ENCODE assay signal across 8 mouse cellular contexts in genomic region chr9:56417948-56418737, GRCm38 (mm10). TPM values are rescaled to one million over a fixed set of nuclear protein-coding genes. Genes with fewer than 3 reads are reported as not detected.
DNase-seq lines count a peak whose midpoint lies in the region; ATAC-seq lines count a peak whose summit lies in the region.

Gene Peak1 (minus strand): TSS chr9:56418067.
Gene Hmg20a (plus strand): TSS chr9:56418609.

- peak within 1 kb of the TSS; percentile 84 for H3K4me2 ChIP-seq in hindbrain, embryonic 16.5 days (ENCODE audit: low read length)

- no peaks in the 10 kb centered on the region for H3K27me3 ChIP-seq in hindbrain, embryonic 16.5 days (replicated peaks; ENCODE audit: control insufficient read depth, insufficient read depth, low read length)

- peaks cover 88% of the 10 kb centered on the region for H3K79me2 ChIP-seq in macrophage (ENCODE audit: inconsistent target)

- H3K27ac ChIP-seq in hindbrain, embryonic 16.5 days (ENCODE audit: low read depth, low read length) = peak within 1 kb of the TSS; percentile 91
- H3K27ac ChIP-seq in macrophage = peak within 1 kb of the TSS; percentile 91

- ATAC-seq in hindbrain, embryonic 16.5 days = peak; percentile 97

- H3K9ac ChIP-seq in hindbrain, embryonic 16.5 days (ENCODE audit: low read depth, low read length) = peak within 1 kb of the TSS; percentile 84

- peaks cover 22% of the 10 kb centered on the region for H3K4me1 ChIP-seq in hindbrain, embryonic 16.5 days (ENCODE audit: control insufficient read depth, insufficient read depth, low read depth, low read length)

- H3K4me3 ChIP-seq in hindbrain, embryonic 16.5 days (ENCODE audit: low read length) = peak within 1 kb of the TSS; percentile 82
- peak within 1 kb of the TSS; percentile 88 for H3K4me3 ChIP-seq in macrophage (ENCODE audit: inconsistent target)

- no peaks in the 10 kb centered on the region for H3K36me3 ChIP-seq in hindbrain, embryonic 16.5 days (ENCODE audit: control insufficient read depth, insufficient read depth, low read length)
- H3K36me3 ChIP-seq in macrophage (ENCODE audit: inconsistent target) = no peaks in the 10 kb centered on the region

- under 1% methylated on average over 56 of the region's 59 CpGs for WGBS in hindbrain, embryonic 16.5 days
- under 1% methylated on average over 56 of the region's 59 CpGs for WGBS in macrophage (ENCODE audit: missing documents)

- no peaks in the 10 kb centered on the region for H3K9me3 ChIP-seq in hindbrain, embryonic 16.5 days (ENCODE audit: control insufficient read depth, low read length)

- DNase-seq in WW6 (ENCODE audit: low read depth, low spot score) = peak; percentile 99
- DNase-seq in cerebellum, postnatal 4 days (ENCODE audit: low spot score in 2 of 2) = peak; percentile 99
- DNase-seq in gastrocnemius, adult 18-20 months (ENCODE audit: low spot score) = peak; percentile 100
- peak; percentile 99 to 100 for DNase-seq in left cerebral cortex, adult 18-20 months (ENCODE audit: low spot score in 2 of 2)
- peak; percentile 100 for DNase-seq in right cerebral cortex, adult 18-20 months
- peak; percentile 99 for DNase-seq in urinary bladder, postnatal 10 days (ENCODE audit: low spot score)

RNA-seq across cellular contexts. Expression of gene Peak1, which starts in this region (rescaled TPM):
- 10 to 100 TPM; 12.4 to 14.2 TPM for total RNA-seq in gastrocnemius, adult 18-20 months (2021)
- 5.2 and 5.9 TPM in 2 replicates for polyA plus RNA-seq in hindbrain, embryonic 16.5 days (2015; fragmentation: Nextera tagmentation; extraction: Ambion mirVana)
- 10 to 100 TPM; 31.6 to 36.0 TPM for total RNA-seq in left cerebral cortex, adult 18-20 months (2021)
- total RNA-seq in macrophage (2018; cell fraction: chromatin; rRNA removed) = 100 to 1,000 TPM in 20 of 26 experiments, 10 to 100 TPM in 6; 83.2 to 174 (median 112) TPM
- 10 to 100 TPM; 27.6 to 59.0 (median 40.2) TPM for total RNA-seq in macrophage (2018; cell fraction: cytosol; rRNA removed)
- total RNA-seq in macrophage (2018; cell fraction: nucleus; rRNA removed) = 100 to 1,000 TPM in 5 of 26 experiments, 10 to 100 TPM in 21; 57.6 to 247 (median 86.4) TPM
- polyA plus RNA-seq in macrophage (2018) = 15.3 to 66.7 TPM (median 32.4 TPM) in 3 replicates

RNA-seq across cellular contexts. Expression of gene Hmg20a, which starts in this region (rescaled TPM):
- 10 to 100 TPM; 13.8 to 14.3 TPM for total RNA-seq in gastrocnemius, adult 18-20 months (2021)
- 70.0 and 76.4 TPM in 2 replicates for polyA plus RNA-seq in hindbrain, embryonic 16.5 days (2015; fragmentation: Nextera tagmentation; extraction: Ambion mirVana)
- total RNA-seq in left cerebral cortex, adult 18-20 months (2021) = 10 to 100 TPM; 69.8 to 70.7 TPM
- 100 to 1,000 TPM in 4 of 26 experiments, 10 to 100 TPM in 22; 12.1 to 115 (median 87.9) TPM for total RNA-seq in macrophage (2018; cell fraction: chromatin; rRNA removed)
- 10 to 100 TPM; 13.9 to 30.7 (median 23.9) TPM for total RNA-seq in macrophage (2018; cell fraction: cytosol; rRNA removed)
- 100 to 1,000 TPM in 1 of 26 experiments, 10 to 100 TPM in 25; 16.4 to 103 (median 64.1) TPM for total RNA-seq in macrophage (2018; cell fraction: nucleus; rRNA removed)
- 22.8 to 29.6 TPM (median 26.5 TPM) in 3 replicates for polyA plus RNA-seq in macrophage (2018)

Comparison
In these comparisons a context has a peak if more than half of its experiments do, and no peak if none do; other contexts are left out.
1. Peak in every context shown above with its lines: DNase-seq, ATAC-seq, H3K4me3 ChIP-seq and H3K27ac ChIP-seq.
2. RNA of gene Hmg20a (total RNA-seq): 69.8 to 70.7 TPM in left cerebral cortex, adult 18-20 months; 13.8 to 14.3 TPM in gastrocnemius, adult 18-20 months; every median in the first group is over 4 times any median in the second.